Comparison of ENCODE assay signal across 30 mouse cellular contexts in genomic region chr7:19667434-19667833, GRCm38 (mm10). TPM values are rescaled to one million over a fixed set of nuclear protein-coding genes. Genes with fewer than 3 reads are reported as not detected.
DNase-seq lines count a peak whose midpoint lies in the region; ATAC-seq and TF ChIP-seq lines count a peak whose summit lies in the region.
"Had no signal": no experiment of that assay in that cellular context is flagged by ENCODE, and none has a peak within 500 bp of the region (broad histone marks: within the 10 kb centered on the region; RNA-seq: fewer than 3 reads in every experiment).

No protein-coding gene starts in this region.

- TF ChIP-seq EP300 in liver, postnatal 0 days (IDR thresholded peaks at IDR 0.05; ENCODE audit: low read depth), result no peak

- TF ChIP-seq CTCF in liver, postnatal 0 days (IDR thresholded peaks at IDR 0.05; ENCODE audit: low read depth), result no peak

- 52% methylated on average over 2 of the region's 2 CpGs for WGBS in liver, postnatal 0 days (ENCODE audit: insufficient replicate concordance)
- 67% methylated on average over 2 of the region's 2 CpGs for WGBS in liver, embryonic 12.5 days (ENCODE audit: insufficient replicate concordance)
- WGBS in hindbrain, embryonic 11.5 days, result 76% methylated on average over 2 of the region's 2 CpGs
- WGBS in intestine, embryonic 15.5 days, result 69% methylated on average over 2 of the region's 2 CpGs

- H3K36me3 ChIP-seq in liver, postnatal 0 days (replicated peaks; ENCODE audit: insufficient read depth, low read length), result 0 out of 2 replicates have a peak, but pooled peaks cover 3% of the 10 kb centered on the region
- H3K36me3 ChIP-seq in liver, embryonic 12.5 days, result peaks cover 7% of the 10 kb centered on the region
- H3K36me3 ChIP-seq in hindbrain, embryonic 11.5 days (ENCODE audit: control insufficient read depth, insufficient read depth, low read length), result no peaks in the 10 kb centered on the region
- H3K36me3 ChIP-seq in intestine, embryonic 15.5 days, result no peaks in the 10 kb centered on the region
- H3K36me3 ChIP-seq: embryonic facial prominence, embryonic 13.5 days; lung, embryonic 15.5 days; neural tube, embryonic 12.5 days had no signal

- peak overlapping the region; percentile 77 for H3K27ac ChIP-seq in liver, postnatal 0 days (ENCODE audit: low read depth)
- H3K27ac ChIP-seq in liver, embryonic 12.5 days, result no peak overlapping the region
- no peak overlapping the region for H3K27ac ChIP-seq in hindbrain, embryonic 11.5 days (ENCODE audit: low read depth, low read length)
- no peak overlapping the region for H3K27ac ChIP-seq in intestine, embryonic 15.5 days
- H3K27ac ChIP-seq: embryonic facial prominence, embryonic 13.5 days; forebrain, embryonic 12.5 days; heart, embryonic 10.5 days; kidney, postnatal 0 days; limb, embryonic 10.5 days; liver, embryonic 13.5 days; lung, embryonic 15.5 days; neural tube, embryonic 12.5 days had no signal

- ATAC-seq in liver, postnatal 0 days, result no peak
- no peak for ATAC-seq in liver, embryonic 12.5 days
- ATAC-seq in granulocyte monocyte progenitor cell, adult 5-6 weeks (replicated peaks; ENCODE audit: poor library complexity, severe bottlenecking), result peak; percentile 36
- no peak for ATAC-seq in hindbrain, embryonic 11.5 days (ENCODE audit: low FRiP score)
- no peak for ATAC-seq in intestine, embryonic 15.5 days
- ATAC-seq: hindbrain, embryonic 16.5 days; intestine, embryonic 16.5 days had no signal

- no peak overlapping the region for H3K9ac ChIP-seq in liver, postnatal 0 days (replicated peaks)
- H3K9ac ChIP-seq in liver, embryonic 12.5 days, result no peak overlapping the region
- H3K9ac ChIP-seq in hindbrain, embryonic 11.5 days (ENCODE audit: low read depth, low read length), result no peak overlapping the region
- H3K9ac ChIP-seq in intestine, embryonic 15.5 days, result no peak overlapping the region
- H3K9ac ChIP-seq: embryonic facial prominence, embryonic 13.5 days; forebrain, embryonic 12.5 days; liver, embryonic 13.5 days; lung, embryonic 15.5 days; neural tube, embryonic 12.5 days had no signal

- H3K4me1 ChIP-seq in liver, postnatal 0 days (ENCODE audit: insufficient read depth), result peaks cover 33% of the 10 kb centered on the region
- peaks cover 40% of the 10 kb centered on the region for H3K4me1 ChIP-seq in liver, embryonic 12.5 days
- H3K4me1 ChIP-seq in hindbrain, embryonic 11.5 days (replicated peaks; ENCODE audit: control insufficient read depth, insufficient read depth, low read length), result peaks cover 9% of the 10 kb centered on the region
- H3K4me1 ChIP-seq in intestine, embryonic 15.5 days (replicated peaks), result peaks cover 21% of the 10 kb centered on the region

- H3K9me3 ChIP-seq in liver, postnatal 0 days (ENCODE audit: low read length), result no peaks in the 10 kb centered on the region
- no peaks in the 10 kb centered on the region for H3K9me3 ChIP-seq in liver, embryonic 12.5 days (replicated peaks)
- H3K9me3 ChIP-seq in hindbrain, embryonic 11.5 days (ENCODE audit: control insufficient read depth, low read length), result no peaks in the 10 kb centered on the region
- no peaks in the 10 kb centered on the region for H3K9me3 ChIP-seq in intestine, embryonic 15.5 days
- H3K9me3 ChIP-seq: embryonic facial prominence, embryonic 13.5 days; forebrain, embryonic 12.5 days; heart, embryonic 10.5 days; limb, embryonic 10.5 days; liver, embryonic 13.5 days; lung, embryonic 15.5 days; neural tube, embryonic 12.5 days had no signal

- no peak overlapping the region for H3K4me2 ChIP-seq in liver, postnatal 0 days (ENCODE audit: low read depth, low read length)
- H3K4me2 ChIP-seq in liver, embryonic 12.5 days, result no peak overlapping the region
- H3K4me2 ChIP-seq in hindbrain, embryonic 11.5 days (replicated peaks; ENCODE audit: low read depth, low read length), result no peak overlapping the region
- H3K4me2 ChIP-seq in intestine, embryonic 15.5 days (replicated peaks), result no peak overlapping the region
- H3K4me2 ChIP-seq: embryonic facial prominence, embryonic 13.5 days; forebrain, embryonic 12.5 days; liver, embryonic 13.5 days; lung, embryonic 15.5 days; neural tube, embryonic 12.5 days had no signal

- H3K4me3 ChIP-seq in liver, postnatal 0 days (ENCODE audit: low read depth, low read length), result no peak overlapping the region
- H3K4me3 ChIP-seq in liver, embryonic 12.5 days, result no peak overlapping the region
- H3K4me3 ChIP-seq in hindbrain, embryonic 11.5 days (ENCODE audit: low read depth, low read length), result no peak overlapping the region
- no peak overlapping the region for H3K4me3 ChIP-seq in intestine, embryonic 15.5 days (replicated peaks)
- H3K4me3 ChIP-seq: embryonic facial prominence, embryonic 13.5 days; erythroblast, embryonic 14.5 days; forebrain, embryonic 12.5 days; heart, embryonic 10.5 days; limb, embryonic 10.5 days; liver, embryonic 13.5 days; lung, embryonic 15.5 days; neural tube, embryonic 12.5 days had no signal

- H3K27me3 ChIP-seq in liver, postnatal 0 days (ENCODE audit: insufficient read depth, low read length), result no peaks in the 10 kb centered on the region
- H3K27me3 ChIP-seq in liver, embryonic 12.5 days (replicated peaks), result no peaks in the 10 kb centered on the region; the same call in 1 of the 2 replicates
- no peaks in the 10 kb centered on the region for H3K27me3 ChIP-seq in hindbrain, embryonic 11.5 days (ENCODE audit: control insufficient read depth, insufficient read depth, low read length)
- H3K27me3 ChIP-seq in intestine, embryonic 15.5 days (replicated peaks), result no peaks in the 10 kb centered on the region
- H3K27me3 ChIP-seq: embryonic facial prominence, embryonic 13.5 days; liver, embryonic 13.5 days; lung, embryonic 15.5 days; neural tube, embryonic 12.5 days had no signal

- DNase-seq in liver, postnatal 0 days, result no peak
- peak; percentile 87 for DNase-seq in A20 (ENCODE audit: low read depth, low spot score)
- peak; percentile 43 to 45 for DNase-seq in B cell, adult 2 months
- DNase-seq in hindbrain, embryonic 11.5 days (ENCODE audit: low spot score), result no peak
- DNase-seq in kidney, postnatal 36 days, result no peak
- DNase-seq: adrenal gland, postnatal 25 days; cerebellum, adult 18-20 months; cerebellum, postnatal 36 days; embryo, embryonic 11 days; liver, embryonic 13.5 days; midbrain, embryonic 14.5 days; right cerebral cortex, postnatal 25 days; thymus, postnatal 25 days had no signal

RNA-seq across cellular contexts. Expression of gene Clptm1, which starts 2.6 kb away (rescaled TPM):
- polyA plus RNA-seq in liver, postnatal 0 days (2015; fragmentation: Nextera tagmentation; extraction: Ambion mirVana), result 40.3 and 44.4 TPM in 2 replicates
- polyA plus RNA-seq in liver, embryonic 12.5 days (2016; fragmentation: Nextera tagmentation; extraction: Ambion mirVana), result 75.1 and 75.2 TPM in 2 replicates
- 29.9 and 41.7 TPM in 2 replicates for total RNA-seq in granulocyte monocyte progenitor cell, adult 5-6 weeks (2014; fragmentation: Nextera tagmentation)
- total RNA-seq in granulocyte monocyte progenitor cell, adult 5-6 weeks (2017), result 32.0 and 36.5 TPM in 2 replicates
- polyA plus RNA-seq in hindbrain, embryonic 11.5 days (2014; fragmentation: Nextera tagmentation; extraction: Ambion mirVana), result 86.2 and 94.4 TPM in 2 replicates
- polyA plus RNA-seq in intestine, embryonic 15.5 days (2015; fragmentation: Nextera tagmentation; extraction: Ambion mirVana), result 77.2 and 85.6 TPM in 2 replicates

RNA-seq across cellular contexts. Expression of gene Apoc2, which starts 10.3 kb away (rescaled TPM):
- polyA plus RNA-seq in liver, postnatal 0 days (2015; fragmentation: Nextera tagmentation; extraction: Ambion mirVana), result 2,864 and 3,070 TPM in 2 replicates
- polyA plus RNA-seq in liver, embryonic 12.5 days (2016; fragmentation: Nextera tagmentation; extraction: Ambion mirVana), result 389 and 406 TPM in 2 replicates
- 3.3 and 5.9 TPM in 2 replicates for total RNA-seq in granulocyte monocyte progenitor cell, adult 5-6 weeks (2014; fragmentation: Nextera tagmentation)
- 1.3 TPM in 1 of 2 replicates, not detected in the other for total RNA-seq in granulocyte monocyte progenitor cell, adult 5-6 weeks (2017)
- 0.33 TPM in 1 of 2 replicates, not detected in the other for polyA plus RNA-seq in hindbrain, embryonic 11.5 days (2014; fragmentation: Nextera tagmentation; extraction: Ambion mirVana)
- polyA plus RNA-seq in intestine, embryonic 15.5 days (2015; fragmentation: Nextera tagmentation; extraction: Ambion mirVana), result 164 and 258 TPM in 2 replicates
- total RNA-seq: adrenal gland, postnatal 25 days; hematopoietic stem cell, adult 5-6 weeks; layer of hippocampus, postnatal 25 days had no signal
- polyA plus RNA-seq: embryonic facial prominence, embryonic 13.5 days; forebrain, embryonic 12.5 days; hindbrain, embryonic 16.5 days had no signal

RNA-seq across cellular contexts. Expression of gene Gm44805, which starts 13.8 kb away (rescaled TPM):
- polyA plus RNA-seq in liver, postnatal 0 days (2015; fragmentation: Nextera tagmentation; extraction: Ambion mirVana), result 187 and 234 TPM in 2 replicates
- 2.7 and 4.9 TPM in 2 replicates for polyA plus RNA-seq in liver, embryonic 12.5 days (2016; fragmentation: Nextera tagmentation; extraction: Ambion mirVana)
- total RNA-seq in granulocyte monocyte progenitor cell, adult 5-6 weeks (2014; fragmentation: Nextera tagmentation), result not detected in 2 replicates
- not detected in 2 replicates for total RNA-seq in granulocyte monocyte progenitor cell, adult 5-6 weeks (2017)
- polyA plus RNA-seq in hindbrain, embryonic 11.5 days (2014; fragmentation: Nextera tagmentation; extraction: Ambion mirVana), result not detected in 2 replicates
- 0.71 and 1.2 TPM in 2 replicates for polyA plus RNA-seq in intestine, embryonic 15.5 days (2015; fragmentation: Nextera tagmentation; extraction: Ambion mirVana)
- total RNA-seq: gastrocnemius, adult 18-20 months; gastrocnemius, postnatal 4 days; hematopoietic stem cell, adult 5-6 weeks; layer of hippocampus, postnatal 25 days had no signal
- polyA plus RNA-seq: embryonic facial prominence, embryonic 13.5 days; erythroblast, embryonic 14.5 days; forebrain, embryonic 12.5 days; heart, embryonic 10.5 days; hindbrain, embryonic 16.5 days; intestine, embryonic 16.5 days; limb, embryonic 10.5 days; lung, embryonic 15.5 days; midbrain, embryonic 14.5 days; neural tube, embryonic 12.5 days had no signal

RNA-seq across cellular contexts. Expression of gene Apoc4, which starts 13.8 kb away (rescaled TPM):
- 2,808 and 2,914 TPM in 2 replicates for polyA plus RNA-seq in liver, postnatal 0 days (2015; fragmentation: Nextera tagmentation; extraction: Ambion mirVana)
- polyA plus RNA-seq in liver, embryonic 12.5 days (2016; fragmentation: Nextera tagmentation; extraction: Ambion mirVana), result 15.4 and 18.1 TPM in 2 replicates
- total RNA-seq in granulocyte monocyte progenitor cell, adult 5-6 weeks (2014; fragmentation: Nextera tagmentation), result not detected in 2 replicates
- total RNA-seq in granulocyte monocyte progenitor cell, adult 5-6 weeks (2017), result not detected in 2 replicates
- not detected in 2 replicates for polyA plus RNA-seq in hindbrain, embryonic 11.5 days (2014; fragmentation: Nextera tagmentation; extraction: Ambion mirVana)
- 4.7 and 7.0 TPM in 2 replicates for polyA plus RNA-seq in intestine, embryonic 15.5 days (2015; fragmentation: Nextera tagmentation; extraction: Ambion mirVana)
- total RNA-seq: hematopoietic stem cell, adult 5-6 weeks; layer of hippocampus, postnatal 25 days had no signal
- polyA plus RNA-seq: embryonic facial prominence, embryonic 13.5 days; forebrain, embryonic 12.5 days; hindbrain, embryonic 16.5 days; limb, embryonic 10.5 days; midbrain, embryonic 14.5 days; neural tube, embryonic 12.5 days had no signal

RNA-seq across cellular contexts. Expression of gene Apoc1, which starts 25.0 kb away (rescaled TPM):
- polyA plus RNA-seq in liver, postnatal 0 days (2015; fragmentation: Nextera tagmentation; extraction: Ambion mirVana), result 5,234 and 5,457 TPM in 2 replicates
- 190 and 197 TPM in 2 replicates for polyA plus RNA-seq in liver, embryonic 12.5 days (2016; fragmentation: Nextera tagmentation; extraction: Ambion mirVana)
- 10.3 and 17.9 TPM in 2 replicates for total RNA-seq in granulocyte monocyte progenitor cell, adult 5-6 weeks (2014; fragmentation: Nextera tagmentation)
- 0.57 and 10.6 TPM in 2 replicates for total RNA-seq in granulocyte monocyte progenitor cell, adult 5-6 weeks (2017)
- 3.0 and 3.4 TPM in 2 replicates for polyA plus RNA-seq in hindbrain, embryonic 11.5 days (2014; fragmentation: Nextera tagmentation; extraction: Ambion mirVana)
- polyA plus RNA-seq in intestine, embryonic 15.5 days (2015; fragmentation: Nextera tagmentation; extraction: Ambion mirVana), result 27.1 and 34.7 TPM in 2 replicates
- total RNA-seq: hematopoietic stem cell, adult 5-6 weeks had no signal

Comparison
In these comparisons a context has a peak if more than half of its experiments do, and no peak if none do; other contexts are left out.
1. RNA of gene Gm44805, which starts 13.8 kb away (polyA plus RNA-seq): 187 to 234 TPM in liver, postnatal 0 days; 2.7 to 4.9 TPM in liver, embryonic 12.5 days, 0.71 to 1.2 TPM in intestine, embryonic 15.5 days and not detected in hindbrain, embryonic 11.5 days; every median in the first group is over 10 times any median in the second.
2. DNase-seq: peak in A20 (single experiment) and B cell, adult 2 months (2 of 2); none in liver, postnatal 0 days (single experiment), hindbrain, embryonic 11.5 days (single experiment) and kidney, postnatal 36 days (0 of 2).
3. RNA of gene Apoc2, which starts 10.3 kb away (polyA plus RNA-seq): 2,864 to 3,070 TPM in liver, postnatal 0 days, 389 to 406 TPM in liver, embryonic 12.5 days and 164 to 258 TPM in intestine, embryonic 15.5 days; 0.33 TPM in hindbrain, embryonic 11.5 days; every median in the first group is over 100 times any median in the second.